ENCODE assay signal across 10 mouse cellular contexts in genomic region chr11:11828761-11829160, GRCm38 (mm10). TPM values are rescaled to one million over a fixed set of nuclear protein-coding genes. Genes with fewer than 3 reads are reported as not detected.
DNase-seq lines count a peak whose midpoint lies in the region; ATAC-seq and TF ChIP-seq lines count a peak whose summit lies in the region.
"Had no signal": no experiment of that assay in that cellular context is flagged by ENCODE, and none has a peak within 500 bp of the region (broad histone marks: within the 10 kb centered on the region; RNA-seq: fewer than 3 reads in every experiment).

No protein-coding gene starts in this region.

- peak overlapping the region; percentile 43 for H3K4me2 ChIP-seq in lung, embryonic 14.5 days
- H3K4me2 ChIP-seq in embryonic facial prominence, embryonic 13.5 days, result peak overlapping the region; percentile 36
- H3K4me2 ChIP-seq in midbrain, embryonic 15.5 days, result no peak overlapping the region
- H3K4me2 ChIP-seq: liver, embryonic 15.5 days had no signal

- H3K27ac ChIP-seq in heart, embryonic 10.5 days, result peak overlapping the region; percentile 98
- H3K27ac ChIP-seq in lung, embryonic 14.5 days (ENCODE audit: low read depth), result peak overlapping the region; percentile 96
- peak overlapping the region; percentile 95 for H3K27ac ChIP-seq in embryonic facial prominence, embryonic 13.5 days
- no peak overlapping the region for H3K27ac ChIP-seq in midbrain, embryonic 15.5 days
- H3K27ac ChIP-seq: liver, embryonic 15.5 days had no signal

- H3K4me1 ChIP-seq in heart, embryonic 10.5 days, result peaks cover 94% of the 10 kb centered on the region
- H3K4me1 ChIP-seq in lung, embryonic 14.5 days (ENCODE audit: insufficient read depth), result peaks cover 64% of the 10 kb centered on the region
- H3K4me1 ChIP-seq in embryonic facial prominence, embryonic 13.5 days, result peaks cover 82% of the 10 kb centered on the region
- H3K4me1 ChIP-seq in midbrain, embryonic 15.5 days, result peaks cover 17% of the 10 kb centered on the region; the same call in 1 of the 2 replicates

- H3K9me3 ChIP-seq in heart, embryonic 10.5 days, result no peaks in the 10 kb centered on the region
- no peaks in the 10 kb centered on the region for H3K9me3 ChIP-seq in lung, embryonic 14.5 days (ENCODE audit: low read depth, low read length)
- no peaks in the 10 kb centered on the region for H3K9me3 ChIP-seq in embryonic facial prominence, embryonic 13.5 days
- H3K9me3 ChIP-seq in midbrain, embryonic 15.5 days, result no peaks in the 10 kb centered on the region
- H3K9me3 ChIP-seq: liver, embryonic 15.5 days had no signal

- no peaks in the 10 kb centered on the region for H3K36me3 ChIP-seq in heart, embryonic 10.5 days
- H3K36me3 ChIP-seq in lung, embryonic 14.5 days (ENCODE audit: insufficient read depth), result no peaks in the 10 kb centered on the region
- H3K36me3 ChIP-seq in embryonic facial prominence, embryonic 13.5 days, result no peaks in the 10 kb centered on the region
- no peaks in the 10 kb centered on the region for H3K36me3 ChIP-seq in midbrain, embryonic 15.5 days (replicated peaks)
- H3K36me3 ChIP-seq: liver, embryonic 15.5 days had no signal

- 0 out of 2 replicates have a peak overlapping the region, but pooled peaks have one; percentile 4 for H3K9ac ChIP-seq in lung, embryonic 14.5 days
- H3K9ac ChIP-seq in embryonic facial prominence, embryonic 13.5 days, result peak overlapping the region; percentile 49; the same call in 1 of the 2 replicates
- no peak overlapping the region for H3K9ac ChIP-seq in midbrain, embryonic 15.5 days
- H3K9ac ChIP-seq: liver, embryonic 15.5 days had no signal

- intact Hi-C loops in heart, postnatal 10 days (cut with DNase I), result no loop called here

- no peak for DNase-seq in heart, embryonic 10.5 days (ENCODE audit: low spot score)
- DNase-seq in heart, postnatal 10 days, result no peak
- DNase-seq in lung, embryonic 14.5 days, result peak; percentile 54
- DNase-seq in lung, postnatal 4 days, result no peak
- no peak for DNase-seq in layer of hippocampus, adult 9-10 months (ENCODE audit: low spot score)

- WGBS in heart, embryonic 10.5 days, result 9% methylated on average over 6 of the region's 6 CpGs
- 15% methylated on average over 6 of the region's 6 CpGs for WGBS in lung, embryonic 14.5 days
- 12% methylated on average over 6 of the region's 6 CpGs for WGBS in embryonic facial prominence, embryonic 13.5 days
- WGBS in midbrain, embryonic 15.5 days, result 27% methylated on average over 6 of the region's 6 CpGs

- no peaks in the 10 kb centered on the region for H3K27me3 ChIP-seq in heart, embryonic 10.5 days (ENCODE audit: insufficient read depth, poor library complexity, severe bottlenecking)
- no peaks in the 10 kb centered on the region for H3K27me3 ChIP-seq in lung, embryonic 14.5 days (ENCODE audit: insufficient read depth, low read length)
- H3K27me3 ChIP-seq in embryonic facial prominence, embryonic 13.5 days, result no peaks in the 10 kb centered on the region
- H3K27me3 ChIP-seq in midbrain, embryonic 15.5 days (replicated peaks), result no peaks in the 10 kb centered on the region

- TF ChIP-seq CTCF in lung, embryonic 14.5 days (IDR thresholded peaks at IDR 0.05; ENCODE audit: low read depth), result no peak

- H3K4me3 ChIP-seq in heart, embryonic 10.5 days, result no peak overlapping the region
- H3K4me3 ChIP-seq in lung, embryonic 14.5 days (ENCODE audit: low read depth, low read length), result peak overlapping the region; percentile 5; the same call in 1 of the 2 replicates
- H3K4me3 ChIP-seq in embryonic facial prominence, embryonic 13.5 days, result no peak overlapping the region
- no peak overlapping the region for H3K4me3 ChIP-seq in midbrain, embryonic 15.5 days
- H3K4me3 ChIP-seq: liver, embryonic 15.5 days had no signal

- ATAC-seq in lung, embryonic 14.5 days (ENCODE audit: insufficient read depth), result peak; percentile 42
- ATAC-seq in embryonic facial prominence, embryonic 13.5 days (ENCODE audit: insufficient number of reproducible peaks, insufficient read depth, low FRiP score, low TSS enrichment, low read depth), result no peak
- peak; percentile 53; the same call in 1 of the 2 replicates for ATAC-seq in midbrain, embryonic 15.5 days (replicated peaks)
- ATAC-seq in CD4-positive, CD25-positive, alpha-beta regulatory T cell, adult 4 months, result no peak
- ATAC-seq: activated CD4-positive, CD25-positive, alpha-beta regulatory T cell, adult 4 months had no signal

RNA-seq across cellular contexts. Expression of gene Fignl1, which starts 20.0 kb away (rescaled TPM):
- 94.9 and 96.4 TPM in 2 replicates for polyA plus RNA-seq in heart, embryonic 10.5 days (2016; fragmentation: Nextera tagmentation; extraction: Ambion mirVana)
- total RNA-seq in heart, postnatal 10 days (2021), result 1 to 10 TPM; 5.6 to 6.7 TPM
- polyA plus RNA-seq in lung, embryonic 14.5 days (2014; fragmentation: Nextera tagmentation; extraction: Ambion mirVana), result 97.5 and 102 TPM in 2 replicates
- polyA plus RNA-seq in embryonic facial prominence, embryonic 13.5 days (2015; fragmentation: Nextera tagmentation; extraction: Ambion mirVana), result 53.7 and 59.4 TPM in 2 replicates
- 9.8 and 12.5 TPM in 2 replicates for polyA plus RNA-seq in midbrain, embryonic 15.5 days (2015; fragmentation: Nextera tagmentation; extraction: Ambion mirVana)
- polyA plus RNA-seq in CD4-positive, CD25-positive, alpha-beta regulatory T cell, adult 4 months (2017; shearing (Covaris generic)), result 10 to 100 TPM in 1 of 2 experiments, 1 to 10 TPM in 1; 8.3 to 13.4 TPM

Comparison
In these comparisons a context has a peak if more than half of its experiments do, and no peak if none do; other contexts are left out.
1. ATAC-seq: peak in lung, embryonic 14.5 days (single experiment) and midbrain, embryonic 15.5 days (single experiment); none in embryonic facial prominence, embryonic 13.5 days (single experiment) and CD4-positive, CD25-positive, alpha-beta regulatory T cell, adult 4 months (single experiment).